Mouse (Mus musculus) heart, embryonic 11.5 days (tissue): ENCODE measurements around the gene Obox2. TPM values are rescaled to one million over a fixed set of nuclear protein-coding genes. Genes with fewer than 3 reads are reported as not detected.
"Not testable (repeated sequence)": the region's sequence is repeated elsewhere in the genome, so short reads cannot be mapped to it uniquely, and the experiment has no call there.

ENCODE experiments used
- ATAC-seq: fragments of 200-750 bp; cut with Nextera tagmentation; replicated peaks from 2 replicates; pipeline ENCODE4 v1.8.0; 2017; ENCODE audit warnings: moderate library complexity; ENCODE audit not compliant: insufficient number of reproducible peaks, low FRiP score, low TSS enrichment
- H3K27ac ChIP-seq: fragments of 300-500 bp; sonication (generic); 2 replicates; pipeline ENCODE4 v1.5.1; 2014; ENCODE audit warnings: mild to moderate bottlenecking, low read depth, low read length
- H3K27me3 ChIP-seq: fragments of 300-500 bp; sonication (generic); 2 replicates; pipeline ENCODE4 v1.6.1; 2014; ENCODE audit warnings: mild to moderate bottlenecking, low read length, mixed read lengths; ENCODE audit not compliant: control insufficient read depth, insufficient read depth
- H3K36me3 ChIP-seq: fragments of 300-500 bp; sonication (generic); 2 replicates; pipeline ENCODE4 v1.6.1; 2014; ENCODE audit warnings: mild to moderate bottlenecking, low read length, moderate library complexity, mixed read lengths; ENCODE audit not compliant: control insufficient read depth, insufficient read depth
- H3K4me1 ChIP-seq: fragments of 300-500 bp; sonication (generic); 2 replicates; pipeline ENCODE4 v1.6.1; 2014; ENCODE audit warnings: low read length; ENCODE audit not compliant: control insufficient read depth, insufficient read depth
- H3K4me2 ChIP-seq: fragments of 300-500 bp; sonication (generic); 2 replicates; pipeline ENCODE4 v1.6.1; 2014; ENCODE audit warnings: mild to moderate bottlenecking, moderate library complexity
- H3K4me3 ChIP-seq: fragments of 300-500 bp; sonication (generic); 2 replicates; pipeline ENCODE4 v1.5.1; 2014; ENCODE audit warnings: low read depth, low read length
- H3K9ac ChIP-seq: fragments of 300-500 bp; sonication (generic); 2 replicates; pipeline ENCODE4 v1.6.1; 2014; ENCODE audit warnings: mild to moderate bottlenecking, low read depth, low read length, moderate library complexity
- H3K9me3 ChIP-seq: fragments of 300-500 bp; sonication (generic); replicated peaks from 2 replicates; pipeline ENCODE4 v1.6.1; 2016; ENCODE audit warnings: low read length; ENCODE audit not compliant: control insufficient read depth
- whole genome bisulfite sequencing: fragments of 180-500 bp; shearing (Covaris S2); extraction: QIAGEN DNeasy Blood & Tissue Kit; methylation state at CpG from one replicate; pipeline ENCODE4 v1.1.7; 2014; ENCODE audit not compliant: insufficient replicate concordance; 5-methylcytosine and 5-hydroxymethylcytosine counted together
- polyA plus RNA-seq: library from polyadenylated mRNA; unstranded; fragments of >200 nt; fragmentation: Nextera tagmentation; extraction: Ambion mirVana; gene quantifications from 2 replicates; pipeline ENCODE4 v1.2.1, GENCODE M21; 2014

Gene Obox2
- polyA plus RNA-seq, result not detected in 2 replicates

GRCm38 (mm10) chr7:15388421-15388998 is at the start of gene Obox2, which contains the start of gene Obox1:
Gene Obox2, plus strand, starts transcription at chr7:15388721.
Gene Obox1, plus strand, starts transcription at chr7:15388948.
- not testable (repeated sequence) for H3K9me3 ChIP-seq, H3K4me3 ChIP-seq, H3K36me3 ChIP-seq, H3K27ac ChIP-seq, H3K9ac ChIP-seq, ATAC-seq, H3K27me3 ChIP-seq, H3K4me2 ChIP-seq, H3K4me1 ChIP-seq
- no CpG with 5 or more reads among the region's 2 CpGs for WGBS

GRCm38 (mm10) chr7:15399147-15399874 is 10.8 kb downstream of the Obox2 start:
- not testable (repeated sequence) for ATAC-seq, H3K4me1 ChIP-seq, H3K36me3 ChIP-seq, H3K4me2 ChIP-seq, H3K27ac ChIP-seq, H3K4me3 ChIP-seq, H3K27me3 ChIP-seq, H3K9me3 ChIP-seq, H3K9ac ChIP-seq
- WGBS, result 55% methylated on average over 3 of the region's 3 CpGs

GRCm38 (mm10) chr7:15406816-15407215 is 18.3 kb downstream of the Obox2 start:
- H3K9ac ChIP-seq, ATAC-seq, H3K4me1 ChIP-seq, H3K4me2 ChIP-seq, H3K4me3 ChIP-seq, H3K27me3 ChIP-seq, H3K36me3 ChIP-seq, H3K27ac ChIP-seq, H3K9me3 ChIP-seq: not testable (repeated sequence)
- WGBS, result 77% methylated on average over 10 of the region's 10 CpGs

DNA sequence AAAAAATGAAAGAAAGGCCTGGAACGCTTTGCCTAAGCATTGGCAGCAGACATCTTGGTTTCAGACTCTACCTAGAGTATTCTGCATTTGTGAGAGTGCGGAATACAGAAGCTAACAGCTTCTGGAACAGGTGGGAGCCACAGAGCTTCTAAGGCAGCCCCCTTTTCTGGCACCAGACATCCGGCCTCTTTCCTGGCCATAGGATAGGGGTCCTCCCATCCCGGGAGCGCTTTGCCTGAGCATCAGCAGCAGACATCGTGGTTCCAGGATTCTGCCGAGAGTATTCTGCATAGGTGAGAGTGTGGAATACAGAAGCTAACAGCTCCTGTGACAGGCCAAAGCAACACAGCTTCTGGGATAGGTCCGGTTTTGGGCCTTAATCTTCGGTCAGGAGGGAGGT is 29.5 kb downstream of the Obox2 start:
- H3K36me3 ChIP-seq, H3K9ac ChIP-seq, H3K4me1 ChIP-seq, H3K4me3 ChIP-seq, ATAC-seq, H3K4me2 ChIP-seq, H3K27me3 ChIP-seq, H3K27ac ChIP-seq, H3K9me3 ChIP-seq: not testable (repeated sequence)
- 80% methylated on average over 8 of the region's 9 CpGs for WGBS

GRCm38 (mm10) chr7:15425537-15425936 is 37.0 kb downstream of the Obox2 start:
- H3K36me3 ChIP-seq, H3K9me3 ChIP-seq, H3K27ac ChIP-seq, H3K9ac ChIP-seq, H3K4me2 ChIP-seq, H3K27me3 ChIP-seq, H3K4me1 ChIP-seq, ATAC-seq, H3K4me3 ChIP-seq: not testable (repeated sequence)
- WGBS, result 74% methylated on average over 3 of the region's 4 CpGs

Other genes starting within 250 kb of the Obox2 start
- not detected in 2 replicates for gene Obox1, start 227 bp downstream of the Obox2 start, polyA plus RNA-seq